Mouse (Mus musculus): ENCODE results near the gene Pcp4. TPM values are rescaled to one million over a fixed set of nuclear protein-coding genes. Genes with fewer than 3 reads are reported as not detected.
A peak's percentile ranks its signal among the peaks of the same experiment; 100 is the strongest.

Gene Pcp4
- 4.2 and 4.6 TPM in 2 replicates for polyA plus RNA-seq (2014; fragmentation: Nextera tagmentation; extraction: Ambion mirVana)

- H3K9me3 ChIP-seq (ENCODE audit: low read depth, low read length): no peaks in the 10 kb centered on the region
- 11% methylated on average over 8 of the region's 8 CpGs for WGBS
- H3K9ac ChIP-seq: no peak within 1 kb of the TSS
- ATAC-seq (ENCODE audit: insufficient read depth) (peak; percentile 55), DNase-seq (peak; percentile 89)
- no peak within 1 kb of the TSS for H3K27ac ChIP-seq (ENCODE audit: low read depth)
- no peak within 1 kb of the TSS for H3K4me3 ChIP-seq (ENCODE audit: low read depth, low read length)
- no peaks in the 10 kb centered on the region for H3K27me3 ChIP-seq (ENCODE audit: insufficient read depth, low read length)
- H3K4me1 ChIP-seq (ENCODE audit: insufficient read depth): no peaks in the 10 kb centered on the region
- H3K4me2 ChIP-seq: no peak within 1 kb of the TSS
- no peaks in the 10 kb centered on the region for H3K36me3 ChIP-seq (ENCODE audit: insufficient read depth)
- TF ChIP-seq CTCF (IDR thresholded peaks at IDR 0.05; ENCODE audit: low read depth): peak; percentile 97
Measured at GRCm38 (mm10) chr16:96467445-96467844, at the start of gene Pcp4. Gene Pcp4 (plus strand): TSS chr16:96467606.

- no peak for TF ChIP-seq CTCF (IDR thresholded peaks at IDR 0.05; ENCODE audit: low read depth)
- Histone ChIP-seq H3K9me3 (ENCODE audit: low read depth, low read length) (no peaks in the 10 kb centered on the region), H3K36me3 (ENCODE audit: insufficient read depth) (no peaks in the 10 kb centered on the region), H3K27ac (ENCODE audit: low read depth) (no peak overlapping the region), H3K4me2 (no peak overlapping the region), H3K4me1 (ENCODE audit: insufficient read depth) (no peaks in the 10 kb centered on the region), H3K9ac (no peak overlapping the region), H3K27me3 (ENCODE audit: insufficient read depth, low read length) (no peaks in the 10 kb centered on the region), H3K4me3 (ENCODE audit: low read depth, low read length) (no peak overlapping the region)
- DNase-seq: no peak
- 71% methylated on average over 2 of the region's 2 CpGs for WGBS
- ATAC-seq (ENCODE audit: insufficient read depth): no peak
Measured at GRCm38 (mm10) chr16:96425044-96425443, 42.4 kb upstream of the Pcp4 start.

GRCm38 (mm10) chr16:96426671-96427070, 40.7 kb upstream of the Pcp4 start:
- WGBS: 74% methylated on average over 7 of the region's 7 CpGs
- Histone ChIP-seq H3K9me3 (ENCODE audit: low read depth, low read length) (no peaks in the 10 kb centered on the region), H3K36me3 (ENCODE audit: insufficient read depth) (no peaks in the 10 kb centered on the region), H3K9ac (no peak overlapping the region), H3K27me3 (ENCODE audit: insufficient read depth, low read length) (no peaks in the 10 kb centered on the region), H3K4me2 (no peak overlapping the region), H3K4me3 (ENCODE audit: low read depth, low read length) (no peak overlapping the region), H3K27ac (ENCODE audit: low read depth) (no peak overlapping the region), H3K4me1 (ENCODE audit: insufficient read depth) (no peaks in the 10 kb centered on the region)
- ATAC-seq (ENCODE audit: insufficient read depth): no peak
- no peak for DNase-seq
- no peak for TF ChIP-seq CTCF (IDR thresholded peaks at IDR 0.05; ENCODE audit: low read depth)

- H3K4me2 ChIP-seq: no peak overlapping the region
- no peak for TF ChIP-seq CTCF (IDR thresholded peaks at IDR 0.05; ENCODE audit: low read depth)
- H3K27me3 ChIP-seq (ENCODE audit: insufficient read depth, low read length): no peaks in the 10 kb centered on the region
- no peaks in the 10 kb centered on the region for H3K36me3 ChIP-seq (ENCODE audit: insufficient read depth)
- DNase-seq (no peak), ATAC-seq (ENCODE audit: insufficient read depth) (no peak)
- no peaks in the 10 kb centered on the region for H3K9me3 ChIP-seq (ENCODE audit: low read depth, low read length)
- no peaks in the 10 kb centered on the region for H3K4me1 ChIP-seq (ENCODE audit: insufficient read depth)
- no peak overlapping the region for H3K27ac ChIP-seq (ENCODE audit: low read depth)
- WGBS: 49% methylated on average over 3 of the region's 3 CpGs
- no peak overlapping the region for H3K4me3 ChIP-seq (ENCODE audit: low read depth, low read length)
- H3K9ac ChIP-seq: no peak overlapping the region
Measured at GRCm38 (mm10) chr16:96429046-96429445, 38.4 kb upstream of the Pcp4 start.

- 74% methylated on average over 10 of the region's 10 CpGs for WGBS
- no peak for ATAC-seq (ENCODE audit: insufficient read depth)
- DNase-seq: no peak
Measured at GRCm38 (mm10) chr16:96433266-96433665, 34.1 kb upstream of the Pcp4 start.

GRCm38 (mm10) chr16:96434024-96434785, 33.2 kb upstream of the Pcp4 start:
- no peak for TF ChIP-seq CTCF (IDR thresholded peaks at IDR 0.05; ENCODE audit: low read depth)

More at GRCm38 (mm10) chr16:96433266-96433665, 34.1 kb upstream of the Pcp4 start:
- no peaks in the 10 kb centered on the region for H3K36me3 ChIP-seq (ENCODE audit: insufficient read depth)
- H3K9me3 ChIP-seq (ENCODE audit: low read depth, low read length): no peaks in the 10 kb centered on the region
- no peaks in the 10 kb centered on the region for H3K4me1 ChIP-seq (ENCODE audit: insufficient read depth)
- no peak overlapping the region for H3K4me3 ChIP-seq (ENCODE audit: low read depth, low read length)
- H3K27ac ChIP-seq (ENCODE audit: low read depth): no peak overlapping the region
- no peaks in the 10 kb centered on the region for H3K27me3 ChIP-seq (ENCODE audit: insufficient read depth, low read length)
- no peak overlapping the region for H3K4me2 ChIP-seq
- no peak overlapping the region for H3K9ac ChIP-seq
- TF ChIP-seq CTCF (IDR thresholded peaks at IDR 0.05; ENCODE audit: low read depth): no peak

GRCm38 (mm10) chr16:96438946-96439345, 28.5 kb upstream of the Pcp4 start:
- no peaks in the 10 kb centered on the region for H3K36me3 ChIP-seq (ENCODE audit: insufficient read depth)
- no peak overlapping the region for H3K4me3 ChIP-seq (ENCODE audit: low read depth, low read length)
- no peaks in the 10 kb centered on the region for H3K9me3 ChIP-seq (ENCODE audit: low read depth, low read length)
- DNase-seq (no peak), ATAC-seq (ENCODE audit: insufficient read depth) (no peak)
- H3K27me3 ChIP-seq (ENCODE audit: insufficient read depth, low read length): no peaks in the 10 kb centered on the region
- H3K27ac ChIP-seq (ENCODE audit: low read depth): no peak overlapping the region
- 90% methylated on average over 5 of the region's 5 CpGs for WGBS
- no peak for TF ChIP-seq CTCF (IDR thresholded peaks at IDR 0.05; ENCODE audit: low read depth)
- no peaks in the 10 kb centered on the region for H3K4me1 ChIP-seq (ENCODE audit: insufficient read depth)
- no peak overlapping the region for H3K9ac ChIP-seq
- H3K4me2 ChIP-seq: no peak overlapping the region

More at GRCm38 (mm10) chr16:96434024-96434785, 33.2 kb upstream of the Pcp4 start:
- Histone ChIP-seq H3K4me2 (no peak overlapping the region), H3K4me3 (ENCODE audit: low read depth, low read length) (no peak overlapping the region), H3K4me1 (ENCODE audit: insufficient read depth) (no peaks in the 10 kb centered on the region), H3K36me3 (ENCODE audit: insufficient read depth) (no peaks in the 10 kb centered on the region), H3K27ac (ENCODE audit: low read depth) (no peak overlapping the region), H3K9ac (no peak overlapping the region), H3K9me3 (ENCODE audit: low read depth, low read length) (no peaks in the 10 kb centered on the region), H3K27me3 (ENCODE audit: insufficient read depth, low read length) (no peaks in the 10 kb centered on the region)
- no peak for DNase-seq
- ATAC-seq (ENCODE audit: insufficient read depth): no peak
- 70% methylated on average over 3 of the region's 3 CpGs for WGBS

Measured in lung, embryonic 14.5 days (tissue).